Mouse (Mus musculus) gastrocnemius, postnatal 25 days (tissue): ENCODE measurements around the gene Shf. TPM values are rescaled to one million over a fixed set of nuclear protein-coding genes. Genes with fewer than 3 reads are reported as not detected.
"Not testable (repeated sequence)": the region's sequence is repeated elsewhere in the genome, so short reads cannot be mapped to it uniquely, and the experiment has no call there.

Source experiments
- DNase-seq: peaks from one replicate; pipeline ENCODE4 v3.0.0; 2022
- long read RNA-seq, 2 experiments: library from polyadenylated mRNA; stranded (forward); transcript quantifications; one replicate each; pipeline ENCODE4 v2.0.0; 2021
- total RNA-seq, 2 experiments: library from RNA; stranded (reverse); gene quantifications; 1 replicate in 1 of 2; 2 replicates in 1 of 2; pipeline ENCODE4 v1.2.3; 2021

The Shf gene
- 1 to 10 TPM; 2.0 to 2.7 TPM for total RNA-seq
- long read RNA-seq, experiment 1, partial matches to known transcripts = 0 of 1 reads
- long read RNA-seq, experiment 1, other reads (novel, unspliced or antisense) = 1 of 1 reads
- long read RNA-seq, experiment 2, partial matches to known transcripts = 2 of 6 reads
- long read RNA-seq, experiment 2, other reads (novel, unspliced or antisense) = 2 of 6 reads

- peak; percentile 94 for DNase-seq
Observed at GRCm38 (mm10) chr2:122368995-122369739, at the start of gene Shf. Gene Shf, minus strand, starts transcription at chr2:122369162.

- no peak for DNase-seq
Observed at GRCm38 (mm10) chr2:122408928-122409327, 40.0 kb upstream of the Shf start.

- no peak for DNase-seq
Observed at GRCm38 (mm10) chr2:122407607-122408006, 38.6 kb upstream of the Shf start.

- no peak for DNase-seq
Observed at GRCm38 (mm10) chr2:122396150-122396549, 27.2 kb upstream of the Shf start.

GRCm38 (mm10) chr2:122387135-122387534, 18.2 kb upstream of the Shf start:
- not testable (repeated sequence) for DNase-seq

- no peak for DNase-seq
Observed at GRCm38 (mm10) chr2:122385095-122385494, 16.1 kb upstream of the Shf start.

GRCm38 (mm10) chr2:122382121-122382520, 13.2 kb upstream of the Shf start:
- DNase-seq = no peak

GRCm38 (mm10) chr2:122381329-122382103, 12.6 kb upstream of the Shf start:
- DNase-seq = peak; percentile 38

- DNase-seq = peak; percentile 42
Observed at GRCm38 (mm10) chr2:122380768-122381311, 11.9 kb upstream of the Shf start.

GRCm38 (mm10) chr2:122379292-122379650, 10.3 kb upstream of the Shf start:
- DNase-seq = no peak

GRCm38 (mm10) chr2:122378421-122379291, 9.7 kb upstream of the Shf start:
- no peak for DNase-seq

GRCm38 (mm10) chr2:122377751-122378246, 8.8 kb upstream of the Shf start:
- DNase-seq = peak; percentile 54

- peak; percentile 92 for DNase-seq
Observed at GRCm38 (mm10) chr2:122377215-122377674, 8.3 kb upstream of the Shf start.

GRCm38 (mm10) chr2:122376041-122376561, 7.1 kb upstream of the Shf start:
- peak; percentile 34 for DNase-seq

GRCm38 (mm10) chr2:122375391-122375991, 6.5 kb upstream of the Shf start:
- peak; percentile 88 for DNase-seq

- DNase-seq = no peak
Observed at GRCm38 (mm10) chr2:122374666-122375331, 5.8 kb upstream of the Shf start.

GRCm38 (mm10) chr2:122374012-122374411, 5.0 kb upstream of the Shf start:
- DNase-seq = no peak

- no peak for DNase-seq
Observed at GRCm38 (mm10) chr2:122372541-122372940, 3.6 kb upstream of the Shf start.

GRCm38 (mm10) chr2:122372067-122372466, 3.1 kb upstream of the Shf start:
- no peak for DNase-seq

- DNase-seq = no peak
Observed at GRCm38 (mm10) chr2:122370101-122370750, 1.3 kb upstream of the Shf start.
